Mouse (Mus musculus): ENCODE results near the gene Fbln2. TPM values are rescaled to one million over a fixed set of nuclear protein-coding genes. Genes with fewer than 3 reads are reported as not detected.

Gene Fbln2
- polyA plus RNA-seq (2014; fragmentation: Illumina TruSeq; extraction: RNeasy Lipid Tissue Mini Kit (QIAGEN cat#74804); ENCODE audit: low read depth, low replicate concordance) = 0.49 TPM

GRCm38 (mm10) chr6:91212155-91212554 is at the start of gene Fbln2:
Fbln2 (plus strand) TSS chr6:91212455.

Other genes starting within 250 kb of the Fbln2 start
- 39.9 TPM for gene Iqsec1, start 223.8 kb upstream of the Fbln2 start, polyA plus RNA-seq (2014; fragmentation: Illumina TruSeq; extraction: RNeasy Lipid Tissue Mini Kit (QIAGEN cat#74804); ENCODE audit: low read depth, low replicate concordance)
- 1.3 TPM for gene Nup210, start 95.6 kb upstream of the Fbln2 start, polyA plus RNA-seq (2014; fragmentation: Illumina TruSeq; extraction: RNeasy Lipid Tissue Mini Kit (QIAGEN cat#74804); ENCODE audit: low read depth, low replicate concordance)
- gene Hdac11, start 55.8 kb upstream of the Fbln2 start, polyA plus RNA-seq (2014; fragmentation: Illumina TruSeq; extraction: RNeasy Lipid Tissue Mini Kit (QIAGEN cat#74804); ENCODE audit: low read depth, low replicate concordance) = 5.7 TPM
- gene Wnt7a, start 198.9 kb downstream of the Fbln2 start, polyA plus RNA-seq (2014; fragmentation: Illumina TruSeq; extraction: RNeasy Lipid Tissue Mini Kit (QIAGEN cat#74804); ENCODE audit: low read depth, low replicate concordance) = not detected

All from kidney, adult 10 weeks (tissue).